Mouse (Mus musculus): Measurements from ENCODE around the gene Tbx6.

DNA sequence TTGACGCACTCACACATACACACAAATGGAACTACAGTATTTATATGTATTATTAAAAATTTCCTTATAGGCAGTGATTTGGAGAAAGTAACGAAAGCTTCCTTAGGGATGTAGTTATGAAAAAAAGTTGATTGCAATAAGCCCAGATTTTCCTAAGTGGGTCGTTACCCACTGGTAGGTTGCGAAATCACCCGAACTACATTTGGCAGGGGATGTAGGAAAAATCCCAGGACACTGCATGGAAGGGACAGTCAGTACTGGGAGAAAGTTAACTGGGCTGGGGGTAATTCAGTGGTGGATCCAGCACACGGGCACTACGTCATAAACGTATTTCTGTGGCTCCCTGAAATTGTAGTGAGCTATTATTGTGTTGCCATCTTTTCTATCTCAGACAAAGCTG lies 35.2 kb downstream of the Tbx6 start:
- TF ChIP-seq CTCF (IDR thresholded peaks at IDR 0.05; ENCODE audit: control insufficient read depth, insufficient read depth, insufficient replicate concordance, low read depth, low read length) (no peak), POLR2A (IDR thresholded peaks at IDR 0.05; ENCODE audit: control insufficient read depth, low read depth, low read length) (no peak)
